Mouse (Mus musculus) heart, postnatal 0 days (tissue): ENCODE results near the gene Zc3h7a.

Experiments used
- CTCF ChIP-seq: IDR thresholded peaks from 2 replicates; pipeline ENCODE4 v1.5.1; 2016; ENCODE audit warnings: antibody characterized with exemption, control low read depth, low read depth
- EP300 ChIP-seq: IDR thresholded peaks from 2 replicates; pipeline ENCODE4 v1.6.1; 2016; ENCODE audit warnings: antibody characterized with exemption, low read depth

DNA sequence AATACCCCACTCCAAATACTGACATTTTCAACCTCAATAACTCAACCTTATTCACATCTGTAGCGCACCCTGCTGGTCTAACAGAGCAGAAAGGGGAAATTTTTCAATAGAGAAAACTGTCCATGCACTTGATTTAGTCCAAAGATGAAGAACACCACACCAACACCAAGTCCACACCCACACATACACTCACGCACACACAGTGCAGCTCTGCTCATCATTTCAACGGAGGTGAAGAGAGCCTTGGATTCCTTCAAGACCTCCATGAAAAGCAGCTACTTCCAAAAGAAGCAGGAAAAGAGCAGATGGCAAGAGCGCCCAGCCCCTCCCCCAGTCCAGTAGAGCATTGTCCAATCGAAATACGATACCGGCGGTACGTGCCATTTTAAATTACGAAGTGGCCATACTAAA is 1.5 kb downstream of the Zc3h7a start:
- TF ChIP-seq CTCF: peak; percentile 54
- TF ChIP-seq EP300: no peak
